9 mouse cellular contexts compared by ENCODE assay signal in genomic region chr5:124929425-124930054, GRCm38 (mm10).
A peak's percentile ranks its signal among the peaks of the same experiment; 100 is the strongest.
DNase-seq lines count a peak whose midpoint lies in the region; ATAC-seq and TF ChIP-seq lines count a peak whose summit lies in the region.
"Had no signal": no experiment of that assay in that cellular context is flagged by ENCODE, and none has a peak within 500 bp of the region (broad histone marks: within the 10 kb centered on the region; RNA-seq: fewer than 3 reads in every experiment).

No protein-coding gene starts in this region.

- peak; percentile 36; the same call in 1 of the 2 replicates for ATAC-seq in liver, postnatal 0 days

- no peak for TF ChIP-seq EP300 in liver, postnatal 0 days (IDR thresholded peaks at IDR 0.05; ENCODE audit: low read depth)

- TF ChIP-seq CTCF in liver, postnatal 0 days (IDR thresholded peaks at IDR 0.05; ENCODE audit: low read depth) = no peak
- no peak for TF ChIP-seq CTCF in cerebellum, adult 2 months (IDR thresholded peaks at IDR 0.05; ENCODE audit: borderline replicate concordance, insufficient read depth, low read depth, low read length)

- no peak for TF ChIP-seq POLR2A in cerebellum, adult 2 months (IDR thresholded peaks at IDR 0.05; ENCODE audit: borderline replicate concordance, insufficient read depth, low read length)

- no peak overlapping the region for H3K4me2 ChIP-seq in liver, postnatal 0 days (ENCODE audit: low read depth, low read length)

- peak; percentile 32 for DNase-seq in liver, postnatal 0 days
- no peak for DNase-seq in liver
- DNase-seq in adrenal gland, postnatal 14 days = peak; percentile 65
- DNase-seq in kidney, adult 9 months = peak; percentile 63
- peak; percentile 51 to 58 for DNase-seq in lung, postnatal 4 days
- no peak for DNase-seq in cerebellum, postnatal 36 days
- DNase-seq in cerebellum, adult 2 months = no peak
- DNase-seq: spleen, adult 18-20 months had no signal

- H3K4me3 ChIP-seq in liver, postnatal 0 days (ENCODE audit: low read depth, low read length) = no peak overlapping the region
- H3K4me3 ChIP-seq in cerebellum, adult 2 months (replicated peaks; ENCODE audit: insufficient read depth, low read depth, low read length) = no peak overlapping the region

- no peak overlapping the region for H3K9ac ChIP-seq in liver, postnatal 0 days (replicated peaks)

- no peaks in the 10 kb centered on the region; the same call in 1 of the 2 replicates for H3K9me3 ChIP-seq in liver, postnatal 0 days (ENCODE audit: low read length)

- WGBS in liver, postnatal 0 days (ENCODE audit: insufficient replicate concordance) = 47% methylated on average over 9 of the region's 9 CpGs
- 78% methylated on average over 9 of the region's 9 CpGs for WGBS in cerebellum, adult 2 months

- 0 out of 2 replicates have a peak, but pooled peaks cover 2% of the 10 kb centered on the region for H3K27me3 ChIP-seq in liver, postnatal 0 days (ENCODE audit: insufficient read depth, low read length)
- H3K27me3 ChIP-seq in cerebellum, adult 2 months (ENCODE audit: control insufficient read depth, insufficient read depth, low read length) = no peaks in the 10 kb centered on the region
- H3K27me3 ChIP-seq: Patski had no signal

- H3K36me3 ChIP-seq in liver, postnatal 0 days (replicated peaks; ENCODE audit: insufficient read depth, low read length) = no peaks in the 10 kb centered on the region

- no peaks in the 10 kb centered on the region for H3K4me1 ChIP-seq in liver, postnatal 0 days (ENCODE audit: insufficient read depth)
- H3K4me1 ChIP-seq in cerebellum, adult 2 months (ENCODE audit: control insufficient read depth, insufficient read depth, low read length) = no peaks in the 10 kb centered on the region

- no peak overlapping the region for H3K27ac ChIP-seq in liver, postnatal 0 days (ENCODE audit: low read depth)
- no peak overlapping the region for H3K27ac ChIP-seq in cerebellum, adult 2 months (ENCODE audit: insufficient read depth, low read length)

Comparison
In these comparisons a context has a peak if more than half of its experiments do, and no peak if none do; other contexts are left out.
1. DNase-seq: peak in liver, postnatal 0 days (single experiment), adrenal gland, postnatal 14 days (single experiment), kidney, adult 9 months (single experiment) and lung, postnatal 4 days (2 of 2); none in liver (single experiment), cerebellum, postnatal 36 days (0 of 2) and cerebellum, adult 2 months (0 of 2).